Mouse (Mus musculus) left cerebral cortex, postnatal 25 days (tissue): ENCODE data around the gene Nfatc3. TPM values are rescaled to one million over a fixed set of nuclear protein-coding genes. Genes with fewer than 3 reads are reported as not detected.
"Not testable (repeated sequence)": the region's sequence is repeated elsewhere in the genome, so short reads cannot be mapped to it uniquely, and the experiment has no call there.

Source experiments
- DNase-seq, 2 experiments: peaks; one replicate each; pipeline ENCODE4 v3.0.0; 2022; ENCODE audit warnings: low spot score in 2 of 2, mixed read lengths in 1 of 2
- intact Hi-C: fragments of 180-260 bp; cut with DNase I; formaldehyde crosslinking; loops from one replicate; pipeline ENCODE4 v1.15.1; 2025
- total RNA-seq, 2 experiments: library from RNA; stranded (reverse); gene quantifications; 2 replicates each; pipeline ENCODE4 v1.2.3; 2021

The Nfatc3 gene
- total RNA-seq: 10 to 100 TPM in 1 of 2 experiments, 1 to 10 TPM in 1; 9.3 to 12.2 TPM

DNA sequence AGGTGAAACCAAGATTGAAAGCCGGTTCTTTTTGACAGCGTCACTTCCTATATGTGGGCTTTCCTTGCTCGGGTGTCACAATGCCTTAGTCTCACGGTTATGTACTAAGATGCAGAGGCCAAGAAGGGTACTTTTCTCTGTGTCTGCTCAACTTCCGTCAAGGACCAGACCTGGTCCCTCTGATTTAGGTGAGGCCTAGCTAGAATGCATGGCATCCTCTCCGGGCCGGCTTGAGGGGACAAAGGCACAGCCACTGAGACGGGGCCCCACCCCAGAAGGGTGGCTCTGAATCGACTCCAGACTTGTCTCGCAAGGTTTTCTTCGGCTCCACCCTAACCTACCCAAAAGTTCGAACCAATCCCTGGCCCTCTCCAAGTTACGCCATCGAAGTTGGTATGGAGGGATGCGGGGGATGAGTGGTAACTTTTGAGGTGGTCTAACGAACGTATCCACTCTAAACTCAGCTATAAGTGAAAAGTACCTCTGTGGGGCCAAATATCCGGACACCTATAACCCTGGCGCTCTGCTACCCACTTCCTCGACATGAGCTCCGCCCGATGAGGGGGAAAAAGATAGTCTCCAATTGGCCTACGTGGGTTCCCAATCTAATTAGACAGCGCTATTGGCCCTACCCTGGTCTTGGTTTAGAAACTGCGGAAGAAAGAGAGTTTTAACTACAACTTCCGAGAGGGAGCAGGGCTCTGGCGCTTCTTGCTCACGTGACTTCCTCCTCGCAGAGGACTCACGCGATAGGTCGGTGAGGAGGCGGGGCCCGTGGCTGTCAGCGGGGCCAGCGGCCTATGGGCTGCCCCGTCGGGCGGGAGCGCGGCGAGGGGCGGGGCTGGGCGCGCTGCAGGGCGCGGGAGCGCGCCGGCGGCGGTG is at the start of gene Nfatc3:
Gene Nfatc3, plus strand, starts transcription at position 110 of the 882 bp plus-strand sequence.
- intact Hi-C loops: loop anchor here (1.0 kb wide), 1 partner anchor 48 kb away; the partner anchor contains the start of gene Ddx28

GRCm38 (mm10) chr8:106010748-106011642 is 47.6 kb upstream of the Nfatc3 start:
- intact Hi-C loops: loop anchor here (1.0 kb wide), 2 partner anchors 48 to 111 kb away; partner anchors contain the start of gene Pskh1
- peak; percentile 96 to 98 for DNase-seq

More for the DNA sequence above, at the start of gene Nfatc3:
- peak; percentile 95 to 98 for DNase-seq

DNA sequence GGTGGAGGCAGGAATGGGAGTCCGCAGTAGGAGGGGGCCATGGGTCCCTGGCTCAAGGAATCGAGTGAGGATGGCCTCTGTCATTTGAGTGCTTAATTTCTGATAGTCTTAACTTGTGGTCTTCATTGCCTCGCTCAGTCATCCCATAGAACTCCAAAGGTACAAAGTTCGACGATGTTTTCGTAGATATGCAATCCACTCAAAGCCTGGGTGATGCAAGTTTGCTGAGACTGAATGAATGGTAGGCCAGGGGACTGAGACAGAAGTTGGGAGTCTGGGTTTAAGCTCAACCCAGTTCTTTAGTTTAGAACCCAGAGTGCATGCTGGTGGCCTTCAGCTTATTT is 47.0 kb upstream of the Nfatc3 start, which contains the start of gene Ddx28:
Gene Ddx28, minus strand, starts transcription at position 240 of the 344 bp plus-strand sequence.
- intact Hi-C loops: loop anchor here (1.0 kb wide), 2 partner anchors 48 to 111 kb away; partner anchors contain the start of gene Pskh1
- DNase-seq: no peak

- intact Hi-C loops, DNase-seq: not testable (repeated sequence)
Observed at GRCm38 (mm10) chr8:106012203-106012602, 46.4 kb upstream of the Nfatc3 start.

- no peak for DNase-seq
- intact Hi-C loops: no loop called here
Observed at GRCm38 (mm10) chr8:106016284-106016683, 42.4 kb upstream of the Nfatc3 start.

- no peak for DNase-seq
- intact Hi-C loops: no loop called here
Observed at GRCm38 (mm10) chr8:106017130-106017529, 41.5 kb upstream of the Nfatc3 start.

- intact Hi-C loops: no loop called here
- no peak for DNase-seq
Observed at GRCm38 (mm10) chr8:106018039-106018438, 40.6 kb upstream of the Nfatc3 start.

DNA sequence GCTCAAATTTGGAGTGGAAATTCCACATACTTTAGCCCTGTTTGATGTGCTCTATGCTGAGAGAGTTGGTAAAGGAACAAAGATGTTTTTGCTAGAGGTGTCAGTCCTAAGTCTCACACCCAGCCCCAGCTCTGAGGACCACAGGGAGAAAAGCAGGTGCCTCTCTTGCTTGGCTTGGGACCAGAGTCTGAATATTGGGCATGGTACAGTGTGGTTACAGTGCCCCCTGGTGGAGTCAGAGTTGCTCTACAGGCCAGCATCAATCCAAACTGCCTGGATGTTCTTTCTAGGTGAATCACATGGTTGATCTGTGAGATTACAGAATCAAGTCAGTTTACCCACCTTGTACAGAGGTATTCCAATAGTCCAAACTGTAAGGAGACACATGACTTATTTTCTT is 36.2 kb upstream of the Nfatc3 start:
- DNase-seq: peak; percentile 84 to 88
- intact Hi-C loops: loop anchor here (1.0 to 10.0 kb wide), 3 partner anchors 31 to 305 kb away; partner anchors contain the start of gene Dus2

- intact Hi-C loops: no loop called here
- no peak for DNase-seq
Observed at GRCm38 (mm10) chr8:106038721-106039120, 19.9 kb upstream of the Nfatc3 start.

- intact Hi-C loops: no loop called here
- DNase-seq: no peak
Observed at GRCm38 (mm10) chr8:106039605-106040004, 19.0 kb upstream of the Nfatc3 start.

DNA sequence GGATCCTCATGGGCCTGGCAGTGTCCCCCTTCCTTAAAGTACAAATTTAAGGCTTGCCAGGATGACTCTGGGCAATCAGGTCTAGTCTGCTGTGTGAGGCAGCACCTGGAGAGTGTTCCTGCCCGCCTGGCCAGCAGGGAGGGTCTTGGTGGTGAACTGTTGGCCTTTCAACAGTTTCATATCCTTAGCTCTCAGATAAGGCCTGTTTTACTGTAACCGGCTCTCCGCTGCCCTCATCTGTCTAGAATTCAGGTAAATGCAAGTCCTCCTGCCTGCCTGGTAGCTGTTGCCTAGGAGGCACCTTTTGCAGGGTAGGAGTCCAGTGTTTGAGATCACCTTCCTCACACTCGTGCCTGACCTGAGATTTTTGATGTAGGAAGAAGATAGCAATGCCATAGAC is 18.4 kb upstream of the Nfatc3 start:
- no peak for DNase-seq
- intact Hi-C loops: no loop called here

- intact Hi-C loops: no loop called here
- DNase-seq: no peak
Observed at GRCm38 (mm10) chr8:106043055-106043454, 15.6 kb upstream of the Nfatc3 start.

GRCm38 (mm10) chr8:106044151-106044550 is 14.5 kb upstream of the Nfatc3 start:
- intact Hi-C loops: no loop called here
- DNase-seq: no peak

DNA sequence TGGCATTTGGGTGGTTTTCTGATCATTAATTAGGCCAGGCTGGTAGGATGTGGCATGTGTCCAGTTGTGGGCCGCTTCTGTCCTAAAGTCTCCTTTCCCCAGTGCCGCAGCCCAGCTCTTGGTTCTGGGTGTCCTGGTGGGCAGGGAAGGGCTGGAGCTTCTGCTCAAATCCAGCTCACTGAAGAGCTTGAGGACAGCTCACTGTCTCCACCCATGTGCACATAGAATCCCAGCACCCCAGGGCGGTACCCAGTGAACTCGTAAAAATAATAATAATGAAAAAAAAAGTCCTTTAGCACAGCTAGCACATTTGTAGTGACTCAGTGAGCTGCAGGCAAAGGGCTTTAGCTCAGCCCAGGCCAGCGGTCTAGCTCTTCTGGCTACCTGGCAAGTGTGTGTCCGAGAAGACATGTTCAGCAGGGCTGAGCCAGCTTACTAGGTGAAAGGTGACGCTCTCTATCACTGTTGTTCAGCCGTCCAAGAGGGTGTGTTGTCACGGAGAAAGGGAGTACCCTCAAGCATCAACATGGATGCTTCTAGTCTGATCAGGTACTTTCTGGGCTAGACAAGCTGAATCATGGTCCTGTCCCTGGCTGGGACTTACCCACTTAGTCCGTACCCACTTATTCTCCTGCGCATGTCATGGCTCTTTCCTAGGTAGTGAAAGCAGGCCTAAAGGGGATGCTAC is 11.6 kb upstream of the Nfatc3 start:
- no peak for DNase-seq
- intact Hi-C loops: no loop called here

- DNase-seq: no peak
- intact Hi-C loops: no loop called here
Observed at GRCm38 (mm10) chr8:106047854-106048630, 10.6 kb upstream of the Nfatc3 start.

DNA sequence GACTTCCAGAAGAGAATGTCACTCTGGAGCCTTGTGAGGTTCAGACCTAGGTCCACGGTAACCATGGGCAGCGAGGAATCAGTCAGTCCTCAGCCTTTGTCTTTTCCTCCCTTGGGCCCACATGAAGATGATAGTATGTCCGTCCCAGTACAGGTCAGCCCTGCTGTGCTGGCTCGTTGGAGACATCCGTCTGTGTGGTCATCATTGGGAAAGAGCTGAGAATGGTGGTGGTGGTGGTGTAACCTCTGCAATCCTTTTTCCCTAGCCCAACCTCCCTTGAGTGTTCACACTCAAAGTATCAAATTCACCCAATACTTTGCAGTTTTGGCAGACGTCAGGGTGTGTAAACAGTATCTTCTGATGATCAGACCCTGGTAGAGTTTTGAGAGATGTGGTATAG is 8.8 kb upstream of the Nfatc3 start:
- intact Hi-C loops: no loop called here
- no peak for DNase-seq

GRCm38 (mm10) chr8:106051068-106051467 is 7.6 kb upstream of the Nfatc3 start:
- DNase-seq: no peak
- intact Hi-C loops: no loop called here

GRCm38 (mm10) chr8:106052510-106053089 is 6.0 kb upstream of the Nfatc3 start:
- intact Hi-C loops: no loop called here
- no peak for DNase-seq
